Mouse (Mus musculus) right cerebral cortex, postnatal 25 days (tissue): ENCODE results near the gene Cox7a2l.

Experiments
- DNase-seq: peaks from one replicate; pipeline ENCODE4 v3.0.0; 2022

Cox7a2l gene

GRCm38 (mm10) chr17:83517280-83518015, at the start of gene Cox7a2l:
Cox7a2l (minus strand) TSS chr17:83517330.
- peak; percentile 54 for DNase-seq

- no peak for DNase-seq
These were observed 48.4 kb upstream of the Cox7a2l start for GRCm38 (mm10) chr17:83565506-83565905.

- DNase-seq = no peak
These were observed 47.1 kb upstream of the Cox7a2l start for GRCm38 (mm10) chr17:83564119-83564820.

- no peak for DNase-seq
These were observed 46.6 kb upstream of the Cox7a2l start for GRCm38 (mm10) chr17:83563703-83564111.

GRCm38 (mm10) chr17:83562153-83563010, 45.3 kb upstream of the Cox7a2l start:
- no peak for DNase-seq

GRCm38 (mm10) chr17:83559081-83559480, 42.0 kb upstream of the Cox7a2l start:
- no peak for DNase-seq

GRCm38 (mm10) chr17:83555836-83556235, 38.7 kb upstream of the Cox7a2l start:
- no peak for DNase-seq

GRCm38 (mm10) chr17:83554997-83555396, 37.9 kb upstream of the Cox7a2l start:
- DNase-seq = no peak

GRCm38 (mm10) chr17:83548501-83549233, 31.5 kb upstream of the Cox7a2l start:
- DNase-seq = peak; percentile 35

- no peak for DNase-seq
These were observed 30.0 kb upstream of the Cox7a2l start for GRCm38 (mm10) chr17:83547145-83547544.

GRCm38 (mm10) chr17:83545756-83546742, 28.9 kb upstream of the Cox7a2l start:
- DNase-seq = no peak

GRCm38 (mm10) chr17:83545259-83545658, 28.1 kb upstream of the Cox7a2l start:
- no peak for DNase-seq

- DNase-seq = no peak
These were observed 25.3 kb upstream of the Cox7a2l start for GRCm38 (mm10) chr17:83542424-83542823.

GRCm38 (mm10) chr17:83539262-83540037, 22.3 kb upstream of the Cox7a2l start:
- DNase-seq = no peak

- DNase-seq = no peak
These were observed 21.6 kb upstream of the Cox7a2l start for GRCm38 (mm10) chr17:83538694-83539093.

GRCm38 (mm10) chr17:83538141-83538540, 21.0 kb upstream of the Cox7a2l start:
- DNase-seq = no peak

GRCm38 (mm10) chr17:83533150-83533549, 16.0 kb upstream of the Cox7a2l start:
- DNase-seq = no peak

- no peak for DNase-seq
These were observed 10.7 kb upstream of the Cox7a2l start for GRCm38 (mm10) chr17:83527651-83528381.

- no peak for DNase-seq
These were observed 9.7 kb upstream of the Cox7a2l start for GRCm38 (mm10) chr17:83526624-83527532.
